Mouse (Mus musculus): ENCODE measurements around the gene Iqcm. TPM values are rescaled to one million over a fixed set of nuclear protein-coding genes. Genes with fewer than 3 reads are reported as not detected.

The Iqcm gene
- polyA plus RNA-seq, 1 experiment: not detected

- Histone ChIP-seq H3K4me3 (replicated peaks; ENCODE audit: control insufficient read depth, low read depth, low read length) (no peak overlapping the region), H3K27ac (ENCODE audit: control insufficient read depth, insufficient read depth, low read depth, low read length, poor library complexity) (no peak overlapping the region), H3K4me1 (ENCODE audit: control insufficient read depth, insufficient read depth, low read length) (no peaks in the 10 kb centered on the region)
- 81% methylated on average over 2 of the region's 2 CpGs for WGBS
- TF ChIP-seq POLR2A (IDR thresholded peaks at IDR 0.05; ENCODE audit: borderline replicate concordance, control insufficient read depth, low read depth, low read length) (no peak), CTCF (IDR thresholded peaks at IDR 0.05; ENCODE audit: control insufficient read depth, insufficient read depth, low read length) (no peak)
Measured at GRCm38 (mm10) chr8:75956016-75956415, 507.5 kb downstream of the Iqcm start.

- Histone ChIP-seq H3K4me1 (ENCODE audit: control insufficient read depth, insufficient read depth, low read length) (no peaks in the 10 kb centered on the region), H3K4me3 (replicated peaks; ENCODE audit: control insufficient read depth, low read depth, low read length) (no peak overlapping the region), H3K27ac (ENCODE audit: control insufficient read depth, insufficient read depth, low read depth, low read length, poor library complexity) (no peak overlapping the region)
- no peak for TF ChIP-seq CTCF (IDR thresholded peaks at IDR 0.05; ENCODE audit: control insufficient read depth, insufficient read depth, low read length)
- WGBS: 82% methylated on average over 4 of the region's 4 CpGs
Measured at GRCm38 (mm10) chr8:76018501-76018900, 570.0 kb downstream of the Iqcm start.

Other genes starting within 250 kb of the Iqcm start
- gene Rasd2, start 234.8 kb upstream of the Iqcm start, polyA plus RNA-seq (2011; ENCODE audit: insufficient read depth, insufficient read length, low replicate concordance, missing spikeins): 0.90 TPM in 1 of 2 replicates, not detected in the other
- not detected in 2 replicates for gene Gm10358, start 42.1 kb upstream of the Iqcm start, polyA plus RNA-seq (2011; ENCODE audit: insufficient read depth, insufficient read length, low replicate concordance, missing spikeins)